Mouse (Mus musculus): ENCODE data around the gene Ercc4.
"Not testable (repeated sequence)": the region's sequence is repeated elsewhere in the genome, so short reads cannot be mapped to it uniquely, and the experiment has no call there.

Gene Ercc4

GRCm38 (mm10) chr16:13109156-13109989 is at the start of gene Ercc4:
Gene Ercc4, plus strand, starts transcription at chr16:13109684.
- Histone ChIP-seq H3K4me1 (replicated peaks; ENCODE audit: low read depth, low read length) (peaks cover 16% of the 10 kb centered on the region), H3K36me3 (ENCODE audit: insufficient read depth, low read length) (peaks cover 35% of the 10 kb centered on the region), H3K4me3 (replicated peaks; ENCODE audit: low read length) (peak within 1 kb of the TSS; percentile 87), H3K9me3 (ENCODE audit: low read length) (peaks cover 35% of the 10 kb centered on the region), H3K27me3 (ENCODE audit: insufficient read depth, low read length) (no peaks in the 10 kb centered on the region)
- TF ChIP-seq POU5F1 (IDR thresholded peaks at IDR 0.05; ENCODE audit: borderline replicate concordance, low read length) (no peak), NANOG (IDR thresholded peaks at IDR 0.05; ENCODE audit: borderline replicate concordance, low read length) (no peak), CTCF (conservative IDR thresholded peaks at IDR 0.05; ENCODE audit: low read length) (peak; percentile 46)

- no peak for TF ChIP-seq CTCF (conservative IDR thresholded peaks at IDR 0.05; ENCODE audit: low read length)
- no peak for TF ChIP-seq POU5F1 (IDR thresholded peaks at IDR 0.05; ENCODE audit: borderline replicate concordance, low read length)
- no peak for TF ChIP-seq NANOG (IDR thresholded peaks at IDR 0.05; ENCODE audit: borderline replicate concordance, low read length)
- Histone ChIP-seq H3K4me1 (replicated peaks; ENCODE audit: low read depth, low read length) (peaks cover 11% of the 10 kb centered on the region), H3K27me3 (ENCODE audit: insufficient read depth, low read length) (peaks cover 4% of the 10 kb centered on the region; the same call in 1 of the 2 replicates), H3K36me3 (ENCODE audit: insufficient read depth, low read length) (no peaks in the 10 kb centered on the region), H3K9me3 (ENCODE audit: low read length) (peaks cover 8% of the 10 kb centered on the region), H3K4me3 (replicated peaks; ENCODE audit: low read length) (peak overlapping the region; percentile 69)
These were observed 48.4 kb upstream of the Ercc4 start for GRCm38 (mm10) chr16:13061113-13061512.

- Histone ChIP-seq H3K36me3 (ENCODE audit: insufficient read depth, low read length) (no peaks in the 10 kb centered on the region), H3K27me3 (ENCODE audit: insufficient read depth, low read length) (no peaks in the 10 kb centered on the region), H3K4me1 (replicated peaks; ENCODE audit: low read depth, low read length) (peaks cover 25% of the 10 kb centered on the region), H3K9me3 (ENCODE audit: low read length) (no peaks in the 10 kb centered on the region), H3K4me3 (replicated peaks; ENCODE audit: low read length) (no peak overlapping the region)
- TF ChIP-seq NANOG (IDR thresholded peaks at IDR 0.05; ENCODE audit: borderline replicate concordance, low read length) = peak; percentile 44; the same call in 1 of the 2 replicates
- TF ChIP-seq CTCF (conservative IDR thresholded peaks at IDR 0.05; ENCODE audit: low read length) = no peak
- no peak for TF ChIP-seq POU5F1 (IDR thresholded peaks at IDR 0.05; ENCODE audit: borderline replicate concordance, low read length)
These were observed 35.3 kb upstream of the Ercc4 start for GRCm38 (mm10) chr16:13074176-13074575.

- Histone ChIP-seq H3K27me3 (ENCODE audit: insufficient read depth, low read length) (no peaks in the 10 kb centered on the region), H3K9me3 (ENCODE audit: low read length) (no peaks in the 10 kb centered on the region; the same call in 1 of the 2 replicates), H3K4me3 (replicated peaks; ENCODE audit: low read length) (no peak overlapping the region), H3K4me1 (replicated peaks; ENCODE audit: low read depth, low read length) (peaks cover 26% of the 10 kb centered on the region), H3K36me3 (ENCODE audit: insufficient read depth, low read length) (no peaks in the 10 kb centered on the region)
- no peak for TF ChIP-seq CTCF (conservative IDR thresholded peaks at IDR 0.05; ENCODE audit: low read length)
- TF ChIP-seq NANOG (IDR thresholded peaks at IDR 0.05; ENCODE audit: borderline replicate concordance, low read length) = no peak
- TF ChIP-seq POU5F1 (IDR thresholded peaks at IDR 0.05; ENCODE audit: borderline replicate concordance, low read length) = no peak
These were observed 29.3 kb upstream of the Ercc4 start for GRCm38 (mm10) chr16:13080161-13080560.

- no peak overlapping the region for H3K4me3 ChIP-seq (replicated peaks; ENCODE audit: low read length)
- peaks cover 4% of the 10 kb centered on the region; the same call in 1 of the 2 replicates for H3K9me3 ChIP-seq (ENCODE audit: low read length)
- TF ChIP-seq NANOG (IDR thresholded peaks at IDR 0.05; ENCODE audit: borderline replicate concordance, low read length) (no peak), POU5F1 (IDR thresholded peaks at IDR 0.05; ENCODE audit: borderline replicate concordance, low read length) (no peak), CTCF (conservative IDR thresholded peaks at IDR 0.05; ENCODE audit: low read length) (no peak)
- H3K4me1 ChIP-seq (replicated peaks; ENCODE audit: low read depth, low read length) = peaks cover 22% of the 10 kb centered on the region
- H3K27me3 ChIP-seq (ENCODE audit: insufficient read depth, low read length) = no peaks in the 10 kb centered on the region
- H3K36me3 ChIP-seq (ENCODE audit: insufficient read depth, low read length) = no peaks in the 10 kb centered on the region
These were observed 26.2 kb upstream of the Ercc4 start for GRCm38 (mm10) chr16:13083155-13083798.

GRCm38 (mm10) chr16:13108356-13108755 is 1.1 kb upstream of the Ercc4 start:
- H3K9me3 ChIP-seq (ENCODE audit: low read length) = peaks cover 30% of the 10 kb centered on the region
- H3K27me3 ChIP-seq (ENCODE audit: insufficient read depth, low read length) = no peaks in the 10 kb centered on the region
- TF ChIP-seq CTCF (conservative IDR thresholded peaks at IDR 0.05; ENCODE audit: low read length) (no peak), POU5F1 (IDR thresholded peaks at IDR 0.05; ENCODE audit: borderline replicate concordance, low read length) (no peak), NANOG (IDR thresholded peaks at IDR 0.05; ENCODE audit: borderline replicate concordance, low read length) (no peak)
- peaks cover 9% of the 10 kb centered on the region for H3K4me1 ChIP-seq (replicated peaks; ENCODE audit: low read depth, low read length)
- H3K4me3 ChIP-seq (replicated peaks; ENCODE audit: low read length) = no peak overlapping the region
- H3K36me3 ChIP-seq (ENCODE audit: insufficient read depth, low read length) = peaks cover 24% of the 10 kb centered on the region

- no peaks in the 10 kb centered on the region for H3K27me3 ChIP-seq (ENCODE audit: insufficient read depth, low read length)
- peaks cover 24% of the 10 kb centered on the region for H3K4me1 ChIP-seq (replicated peaks; ENCODE audit: low read depth, low read length)
- TF ChIP-seq NANOG (IDR thresholded peaks at IDR 0.05; ENCODE audit: borderline replicate concordance, low read length) (no peak), POU5F1 (IDR thresholded peaks at IDR 0.05; ENCODE audit: borderline replicate concordance, low read length) (no peak)
- H3K36me3 ChIP-seq (ENCODE audit: insufficient read depth, low read length) = peaks cover 42% of the 10 kb centered on the region
- H3K9me3 ChIP-seq (ENCODE audit: low read length) = peaks cover 35% of the 10 kb centered on the region
- peak overlapping the region; percentile 87 for H3K4me3 ChIP-seq (replicated peaks; ENCODE audit: low read length)
These were observed 609 bp downstream of the Ercc4 start for GRCm38 (mm10) chr16:13109990-13110595.

GRCm38 (mm10) chr16:13114821-13115220 is 5.3 kb downstream of the Ercc4 start:
- Histone ChIP-seq H3K4me3 (replicated peaks; ENCODE audit: low read length) (no peak overlapping the region), H3K9me3 (ENCODE audit: low read length) (peaks cover 8% of the 10 kb centered on the region), H3K27me3 (ENCODE audit: insufficient read depth, low read length) (no peaks in the 10 kb centered on the region), H3K36me3 (ENCODE audit: insufficient read depth, low read length) (peaks cover 56% of the 10 kb centered on the region), H3K4me1 (replicated peaks; ENCODE audit: low read depth, low read length) (peaks cover 67% of the 10 kb centered on the region)
- no peak for TF ChIP-seq POU5F1 (IDR thresholded peaks at IDR 0.05; ENCODE audit: borderline replicate concordance, low read length)
- TF ChIP-seq CTCF (conservative IDR thresholded peaks at IDR 0.05; ENCODE audit: low read length) = no peak
- TF ChIP-seq NANOG (IDR thresholded peaks at IDR 0.05; ENCODE audit: borderline replicate concordance, low read length) = no peak

- not testable (repeated sequence) for H3K9me3 ChIP-seq (ENCODE audit: low read length); H3K4me3 ChIP-seq (replicated peaks; ENCODE audit: low read length); H3K27me3 ChIP-seq (ENCODE audit: insufficient read depth, low read length)
- peaks cover 56% of the 10 kb centered on the region for H3K36me3 ChIP-seq (ENCODE audit: insufficient read depth, low read length)
- H3K4me1 ChIP-seq (replicated peaks; ENCODE audit: low read depth, low read length) = peaks cover 70% of the 10 kb centered on the region
These were observed 6.0 kb downstream of the Ercc4 start for GRCm38 (mm10) chr16:13115466-13115865.
